ENCODE assay signal across 14 mouse cellular contexts in the genomic region with DNA sequence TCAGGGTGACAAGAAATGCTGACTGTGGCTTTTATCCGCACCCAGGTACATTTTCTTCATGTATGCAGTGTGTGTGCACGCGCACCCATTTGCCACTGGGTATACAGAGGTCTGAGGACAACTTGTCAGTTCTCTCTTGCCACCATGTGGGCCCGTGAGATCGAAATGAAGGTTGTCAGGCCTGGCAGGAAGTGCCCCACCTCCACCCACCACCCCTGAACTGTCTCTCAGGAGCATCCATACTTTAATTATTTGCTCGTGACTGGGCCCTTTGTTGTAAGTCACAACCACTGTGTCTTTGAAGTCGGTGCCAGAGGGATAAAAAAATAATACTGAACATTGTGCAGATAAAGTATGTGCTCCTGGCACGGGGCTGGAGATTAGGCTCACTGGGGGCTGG.
"Had no signal": no experiment of that assay in that cellular context is flagged by ENCODE, and none has a peak within 500 bp of the region (broad histone marks: within the 10 kb centered on the region; RNA-seq: fewer than 3 reads in every experiment).

No protein-coding gene starts in this region.

- H3K36me3 ChIP-seq: limb, embryonic 13.5 days; midbrain, embryonic 10.5 days had no signal

- H3K4me3 ChIP-seq: limb, embryonic 13.5 days; midbrain, embryonic 10.5 days; myocyte; neural tube, embryonic 15.5 days had no signal

- H3K9me3 ChIP-seq: limb, embryonic 13.5 days; midbrain, embryonic 10.5 days; neural tube, embryonic 15.5 days had no signal

- DNase-seq: kidney, adult 8-10 months; kidney, postnatal 25 days; left cerebral cortex, postnatal 4 days; lung, adult 18-20 months; midbrain, embryonic 14.5 days; right cerebral cortex, adult 18-20 months; thymus, adult 18-20 months; thymus, postnatal 25 days had no signal

- H3K4me1 ChIP-seq: neural tube, embryonic 15.5 days had no signal

- H3K27ac ChIP-seq: limb, embryonic 13.5 days; liver, embryonic 14.5 days; midbrain, embryonic 10.5 days; neural tube, embryonic 15.5 days; stomach, postnatal 0 days had no signal

- H3K9ac ChIP-seq: limb, embryonic 13.5 days; liver, embryonic 14.5 days; neural tube, embryonic 15.5 days had no signal

- H3K27me3 ChIP-seq: limb, embryonic 13.5 days; neural tube, embryonic 15.5 days had no signal

- H3K4me2 ChIP-seq: limb, embryonic 13.5 days; neural tube, embryonic 15.5 days had no signal
